ENCODE assay signal across 8 mouse cellular contexts in the genomic region with DNA sequence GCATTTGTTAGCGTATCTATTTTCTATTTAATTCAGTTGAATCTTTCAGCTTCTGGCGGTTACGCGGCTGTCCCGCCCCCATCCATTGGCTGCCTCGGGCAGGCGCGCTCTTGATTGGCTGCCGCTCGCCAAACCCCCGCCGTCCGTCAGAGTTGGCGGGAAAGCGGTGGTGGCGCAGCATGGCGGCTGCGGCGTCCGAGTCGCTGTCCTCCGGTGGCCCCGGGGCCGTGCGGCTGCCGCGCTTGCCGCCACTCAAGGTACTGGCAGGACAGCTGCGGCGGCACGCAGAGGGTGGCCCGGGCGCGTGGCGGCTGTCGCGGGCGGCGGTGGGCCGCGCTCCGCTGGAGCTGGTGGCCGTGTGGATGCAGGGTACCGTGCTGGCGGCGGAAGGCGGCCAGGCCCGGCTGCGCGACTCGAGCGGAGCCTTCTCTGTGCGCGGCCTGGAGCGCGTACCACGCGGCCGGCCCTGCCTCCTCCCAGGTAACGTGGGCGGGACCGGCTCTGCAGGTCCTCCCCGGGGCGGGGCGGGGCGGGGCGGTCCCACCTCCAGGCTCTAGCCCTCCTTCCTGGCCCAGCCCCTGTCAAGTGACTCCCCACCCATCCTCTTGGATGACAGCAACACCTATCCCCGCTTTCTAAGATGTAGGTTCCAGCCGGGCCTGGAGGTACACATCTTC. TPM values are rescaled to one million over a fixed set of nuclear protein-coding genes. Genes with fewer than 3 reads are reported as not detected.
DNase-seq lines count a peak whose midpoint lies in the region; ATAC-seq lines count a peak whose summit lies in the region.

A gene (plus strand): TSS at position 149 of the 677 bp plus-strand sequence.

- 1% methylated on average over 48 of the region's 69 CpGs for WGBS in forebrain, embryonic 10.5 days
- WGBS in heart, embryonic 15.5 days: 1% methylated on average over 67 of the region's 69 CpGs
- 2% methylated on average over 69 of the region's 69 CpGs for WGBS in liver, embryonic 13.5 days (ENCODE audit: insufficient replicate concordance)
- under 1% methylated on average over 69 of the region's 69 CpGs for WGBS in stomach, embryonic 14.5 days

- peak within 1 kb of the TSS; percentile 91 for H3K4me3 ChIP-seq in forebrain, embryonic 10.5 days
- peak within 1 kb of the TSS; percentile 90 for H3K4me3 ChIP-seq in heart, embryonic 15.5 days
- H3K4me3 ChIP-seq in liver, embryonic 13.5 days (replicated peaks): peak within 1 kb of the TSS; percentile 84
- H3K4me3 ChIP-seq in stomach, embryonic 14.5 days (ENCODE audit: low read depth, low read length): peak within 1 kb of the TSS; percentile 72

- peak; percentile 67 to 75 for DNase-seq in CD8-positive naive resting alpha-beta T cell, adult 2 months (ENCODE audit: low read depth in 2 of 2, low spot score in 2 of 2)
- DNase-seq in c-Kit-negative CD71-positive TER-119-positive erythroid progenitor cells, embryonic 14.5 days (ENCODE audit: low read depth, low spot score): peak; percentile 72
- peak; percentile 87 for DNase-seq in forebrain, embryonic 10.5 days (ENCODE audit: extremely low spot score, low spot score)
- DNase-seq in kidney, postnatal 25 days: peak; percentile 89 to 95
- peak; percentile 81 for DNase-seq in liver, embryonic 13.5 days
- peak; percentile 61 to 75 for DNase-seq in natural killer cell, adult 2 months (ENCODE audit: low spot score in 2 of 2)

- H3K9ac ChIP-seq in heart, embryonic 15.5 days: peak within 1 kb of the TSS; percentile 79
- peak within 1 kb of the TSS; percentile 88 for H3K9ac ChIP-seq in liver, embryonic 13.5 days
- H3K9ac ChIP-seq in stomach, embryonic 14.5 days (replicated peaks; ENCODE audit: low read depth, low read length): peak within 1 kb of the TSS; percentile 67

- H3K27ac ChIP-seq in forebrain, embryonic 10.5 days: peak within 1 kb of the TSS; percentile 94
- H3K27ac ChIP-seq in heart, embryonic 15.5 days: peak within 1 kb of the TSS; percentile 80
- peak within 1 kb of the TSS; percentile 89 for H3K27ac ChIP-seq in liver, embryonic 13.5 days
- H3K27ac ChIP-seq in stomach, embryonic 14.5 days (ENCODE audit: low read length): peak within 1 kb of the TSS; percentile 91; the same call in 1 of the 2 replicates

- peak within 1 kb of the TSS; percentile 98 for H3K4me2 ChIP-seq in heart, embryonic 15.5 days
- peak within 1 kb of the TSS; percentile 97 for H3K4me2 ChIP-seq in liver, embryonic 13.5 days
- H3K4me2 ChIP-seq in stomach, embryonic 14.5 days (replicated peaks; ENCODE audit: low read depth, low read length): peak within 1 kb of the TSS; percentile 68

- ATAC-seq in heart, embryonic 15.5 days (replicated peaks; ENCODE audit: insufficient number of reproducible peaks, insufficient read depth, low FRiP score, low read depth): peak; percentile 84
- peak; percentile 98 for ATAC-seq in liver, embryonic 13.5 days (ENCODE audit: low read depth)
- peak; percentile 96 for ATAC-seq in stomach, embryonic 14.5 days (ENCODE audit: insufficient number of reproducible peaks, insufficient read depth, low FRiP score, low read depth)

- no peaks in the 10 kb centered on the region for H3K9me3 ChIP-seq in forebrain, embryonic 10.5 days
- no peaks in the 10 kb centered on the region for H3K9me3 ChIP-seq in heart, embryonic 15.5 days (replicated peaks)
- no peaks in the 10 kb centered on the region for H3K9me3 ChIP-seq in liver, embryonic 13.5 days (replicated peaks)
- no peaks in the 10 kb centered on the region for H3K9me3 ChIP-seq in stomach, embryonic 14.5 days (ENCODE audit: control insufficient read depth, low read depth, low read length)

- peaks cover 41% of the 10 kb centered on the region for H3K4me1 ChIP-seq in forebrain, embryonic 10.5 days
- peaks cover 42% of the 10 kb centered on the region for H3K4me1 ChIP-seq in heart, embryonic 15.5 days (replicated peaks)
- peaks cover 49% of the 10 kb centered on the region for H3K4me1 ChIP-seq in liver, embryonic 13.5 days (replicated peaks)
- peaks cover 7% of the 10 kb centered on the region for H3K4me1 ChIP-seq in stomach, embryonic 14.5 days (ENCODE audit: control insufficient read depth, insufficient read depth, low read length)

- H3K27me3 ChIP-seq in forebrain, embryonic 10.5 days (ENCODE audit: poor library complexity, severe bottlenecking): peaks cover 13% of the 10 kb centered on the region
- H3K27me3 ChIP-seq in heart, embryonic 15.5 days: no peaks in the 10 kb centered on the region
- H3K27me3 ChIP-seq in liver, embryonic 13.5 days: peaks cover 5% of the 10 kb centered on the region; the same call in 1 of the 2 replicates
- H3K27me3 ChIP-seq in stomach, embryonic 14.5 days (ENCODE audit: control insufficient read depth, insufficient read depth, low read length): no peaks in the 10 kb centered on the region

- H3K36me3 ChIP-seq in forebrain, embryonic 10.5 days (replicated peaks): peaks cover 5% of the 10 kb centered on the region
- H3K36me3 ChIP-seq in heart, embryonic 15.5 days: no peaks in the 10 kb centered on the region
- H3K36me3 ChIP-seq in liver, embryonic 13.5 days: 0 out of 2 replicates have a peak, but pooled peaks cover 3% of the 10 kb centered on the region
- no peaks in the 10 kb centered on the region for H3K36me3 ChIP-seq in stomach, embryonic 14.5 days (ENCODE audit: control insufficient read depth, insufficient read depth, low read length)

RNA-seq across cellular contexts. Expression of the gene that starts here (rescaled TPM):
- 5.0 and 5.2 TPM in 2 replicates for polyA plus RNA-seq in forebrain, embryonic 10.5 days (2016; fragmentation: Nextera tagmentation; extraction: Ambion mirVana)
- polyA plus RNA-seq in heart, embryonic 15.5 days (2015; fragmentation: Nextera tagmentation; extraction: Ambion mirVana): 2.1 and 3.5 TPM in 2 replicates
- 2.1 and 2.3 TPM in 2 replicates for polyA plus RNA-seq in liver, embryonic 13.5 days (2015; fragmentation: Nextera tagmentation; extraction: Ambion mirVana)
- polyA plus RNA-seq in stomach, embryonic 14.5 days (2014; fragmentation: Nextera tagmentation; extraction: Ambion mirVana): 4.6 and 5.1 TPM in 2 replicates

Comparison
In these comparisons a context has a peak if more than half of its experiments do, and no peak if none do; other contexts are left out.
1. Peak in every context shown above with its lines: DNase-seq, ATAC-seq, H3K4me3 ChIP-seq and H3K27ac ChIP-seq.